Mouse (Mus musculus) ovary, postnatal 10 days (tissue): ENCODE results near the gene Prpf3.
A peak's percentile ranks its signal among the peaks of the same experiment; 100 is the strongest.
"Not testable (repeated sequence)": the region's sequence is repeated elsewhere in the genome, so short reads cannot be mapped to it uniquely, and the experiment has no call there.

Experiments
- DNase-seq: peaks from one replicate; pipeline ENCODE4 v3.0.0; 2022; ENCODE audit warnings: low spot score

The Prpf3 gene

GRCm38 (mm10) chr3:95820046-95821010, 35.4 kb downstream of the Prpf3 start:
- DNase-seq = no peak

GRCm38 (mm10) chr3:95819351-95819985, 36.2 kb downstream of the Prpf3 start:
- DNase-seq = peak; percentile 93

GRCm38 (mm10) chr3:95818571-95819288, 37.0 kb downstream of the Prpf3 start, which contains the start of gene Rprd2:
Rprd2 (minus strand) TSS chr3:95818863.
- peak; percentile 62 for DNase-seq

GRCm38 (mm10) chr3:95818026-95818511, 37.6 kb downstream of the Prpf3 start:
- peak; percentile 36 for DNase-seq

GRCm38 (mm10) chr3:95816681-95817080, 39.0 kb downstream of the Prpf3 start:
- DNase-seq = no peak

GRCm38 (mm10) chr3:95808384-95808783, 47.3 kb downstream of the Prpf3 start:
- no peak for DNase-seq

DNA sequence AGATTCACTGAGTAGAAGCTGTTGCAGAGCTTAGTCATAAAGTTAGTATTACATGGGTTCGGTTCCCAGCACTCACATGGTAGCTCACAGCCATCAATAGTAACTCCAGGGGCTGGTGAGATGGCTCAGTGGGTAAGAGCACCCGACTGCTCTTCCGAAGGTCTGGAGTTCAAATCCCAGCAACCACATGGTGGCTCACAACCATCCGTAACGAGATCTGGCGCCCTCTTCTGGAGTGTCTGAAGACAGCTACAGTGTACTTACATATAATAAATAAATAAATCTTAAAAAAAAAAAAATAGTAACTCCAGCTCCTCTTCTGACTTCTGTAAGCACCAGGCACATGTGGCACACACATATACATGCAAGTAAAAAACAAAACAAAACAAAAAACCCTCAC, 48.1 kb downstream of the Prpf3 start:
- not testable (repeated sequence) for DNase-seq

DNA sequence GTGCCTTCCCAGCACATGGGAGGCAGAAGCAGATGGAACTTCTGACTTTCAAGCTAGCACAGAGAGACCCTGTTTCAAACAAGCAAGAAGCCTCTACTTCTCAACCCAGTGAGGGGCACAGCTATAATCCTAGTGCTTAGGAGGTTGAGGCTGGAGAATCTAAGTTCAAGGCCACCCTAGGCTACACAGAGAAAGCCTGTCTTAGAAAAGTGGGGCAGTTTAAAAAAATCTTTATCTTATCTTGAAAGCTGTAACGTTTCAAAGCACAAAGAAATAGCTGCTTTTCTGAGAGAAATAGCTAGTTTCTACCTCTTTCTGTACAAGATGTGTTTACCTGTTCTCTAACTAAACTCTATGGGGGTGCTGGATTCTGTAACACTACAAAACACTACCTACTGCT, 49.0 kb downstream of the Prpf3 start:
- DNase-seq = no peak

- DNase-seq = no peak
These were observed 51.8 kb downstream of the Prpf3 start for GRCm38 (mm10) chr3:95803851-95804250.

DNA sequence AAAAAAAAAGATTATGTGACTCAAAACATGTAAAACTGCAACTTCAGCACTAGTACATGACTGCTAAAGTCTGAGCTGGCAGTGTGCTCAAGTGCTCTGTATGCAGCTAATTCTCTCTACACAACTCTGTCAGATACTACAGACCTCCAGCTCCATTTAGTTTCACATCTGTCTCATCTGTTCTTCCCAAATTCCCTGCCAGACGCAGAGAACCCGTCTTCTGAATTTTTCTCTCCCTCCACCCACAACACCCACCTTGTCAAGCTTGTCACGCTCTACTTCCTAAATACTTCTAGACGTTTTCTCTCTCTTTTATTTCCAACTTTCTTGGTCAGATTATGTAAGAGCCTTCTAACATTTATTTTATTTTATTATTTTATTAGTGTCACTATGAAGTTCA, 56.9 kb downstream of the Prpf3 start:
- DNase-seq = no peak

DNA sequence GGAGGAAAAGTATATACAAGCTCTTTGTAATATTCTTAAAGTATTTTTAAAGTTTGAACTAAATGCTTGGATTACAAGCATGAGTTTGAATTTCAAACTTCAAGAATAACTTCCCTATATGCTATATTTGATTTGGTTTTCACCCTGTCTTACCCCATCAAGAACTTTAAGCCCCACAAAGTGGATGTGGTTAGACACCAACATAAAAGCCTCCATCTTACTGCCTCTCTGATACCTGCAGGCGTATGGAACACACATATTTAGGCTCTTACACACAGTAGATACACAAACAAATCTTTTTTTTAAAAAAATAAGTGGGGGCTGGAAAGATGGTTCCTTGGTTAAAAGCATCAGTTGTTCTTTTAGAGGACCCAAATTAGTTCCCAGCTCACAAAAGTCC, 61.4 kb downstream of the Prpf3 start:
- no peak for DNase-seq

DNA sequence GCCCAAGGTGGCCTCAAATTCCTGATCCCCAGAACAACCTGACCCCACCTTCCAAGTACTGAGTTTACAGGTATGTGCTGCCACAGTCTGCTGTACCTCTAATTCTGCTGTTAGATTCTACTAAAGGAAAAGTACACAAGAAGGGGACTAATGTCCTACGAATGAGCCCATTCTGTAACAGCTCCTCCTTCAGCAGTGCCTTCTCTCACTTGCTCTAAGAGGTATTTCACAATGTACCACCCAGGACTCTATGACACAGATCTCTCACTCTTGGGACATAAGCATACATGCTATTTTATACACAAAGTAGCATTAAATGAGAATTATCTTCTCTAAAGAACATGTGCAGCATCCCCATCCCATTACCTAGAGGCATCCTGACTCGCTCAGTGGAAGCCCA, 62.0 kb downstream of the Prpf3 start:
- no peak for DNase-seq

GRCm38 (mm10) chr3:95785501-95785900, 70.2 kb downstream of the Prpf3 start:
- DNase-seq = no peak
